Mouse (Mus musculus) regulatory T cell (primary cell): ENCODE measurements around the gene Acap2.

ENCODE experiments used
- in situ Hi-C: fragments of 300-600 bp; cut with MboI, MseI; formaldehyde crosslinking; loops from one replicate; pipeline ENCODE4 v1.15.1; 2025; ENCODE audit warnings: high pct_unique_total_duplicates

Acap2 gene

GRCm38 (mm10) chr16:31209911-31210310 is 8.9 kb upstream of the Acap2 start:
- in situ Hi-C loops, result loop anchor here (10.0 kb wide), 2 partner anchors 1125 to 1595 kb away; partner anchors contain the start of gene Ubxn7

DNA sequence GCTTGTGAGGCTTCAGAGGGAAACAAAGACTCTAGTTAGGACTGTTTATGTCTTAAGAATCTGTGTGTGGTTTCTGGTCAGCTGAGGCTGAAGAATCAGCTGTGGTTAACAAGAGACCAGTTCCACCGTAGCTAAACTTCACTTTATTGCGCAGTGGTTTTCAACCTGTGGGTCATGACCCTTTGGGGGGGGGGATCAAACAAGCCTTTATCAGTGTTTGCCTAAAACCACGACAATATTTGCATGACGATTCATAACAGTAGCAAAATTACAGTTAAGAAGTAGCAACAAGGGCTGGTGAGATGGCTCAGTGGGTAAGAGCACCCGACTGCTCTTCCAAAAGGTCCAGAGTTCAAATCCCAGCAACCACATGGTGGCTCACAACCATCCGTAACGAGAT is 4.7 kb upstream of the Acap2 start:
- in situ Hi-C loops, result no loop called here

DNA sequence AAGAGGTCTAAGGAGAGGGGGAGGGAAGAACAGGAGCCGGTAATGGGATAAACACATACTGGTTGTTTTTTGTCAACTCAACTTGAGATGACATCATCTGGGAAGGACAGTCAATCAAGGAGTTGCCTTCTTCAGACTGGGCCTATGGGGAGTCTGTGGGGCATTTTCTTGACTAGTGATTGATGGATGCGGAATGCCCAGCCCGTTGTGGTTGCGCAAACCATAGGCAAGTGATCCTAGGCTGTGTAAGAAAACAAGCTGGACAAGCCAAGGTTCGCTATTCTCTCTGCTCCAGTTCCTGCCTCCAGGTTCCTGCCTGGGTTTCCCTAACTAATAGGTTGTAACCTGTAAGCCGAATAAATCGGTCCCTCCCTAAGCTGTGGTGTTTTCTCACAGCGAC is 4.1 kb upstream of the Acap2 start:
- in situ Hi-C loops, result no loop called here

DNA sequence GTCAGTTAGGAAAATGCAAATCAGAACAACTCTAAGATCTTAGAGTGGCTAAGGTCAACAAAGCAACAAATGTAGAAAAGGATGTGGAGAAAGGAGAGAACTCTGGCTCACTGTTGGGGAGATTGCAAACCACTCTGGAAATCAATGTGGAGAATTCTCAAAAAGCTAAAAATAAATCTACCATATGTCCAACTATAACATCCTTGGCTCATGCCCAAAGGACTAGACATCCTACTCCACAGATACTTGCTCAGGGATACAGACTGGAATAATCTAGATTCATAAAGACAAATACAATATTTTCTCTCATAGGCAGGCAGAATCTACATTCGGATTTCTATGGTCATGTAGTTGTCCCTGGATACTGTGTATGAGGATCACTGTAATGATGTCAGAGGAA is 3.2 kb upstream of the Acap2 start:
- in situ Hi-C loops, result no loop called here

- in situ Hi-C loops, result no loop called here
Measured at GRCm38 (mm10) chr16:31201704-31202103, 659 bp upstream of the Acap2 start.

DNA sequence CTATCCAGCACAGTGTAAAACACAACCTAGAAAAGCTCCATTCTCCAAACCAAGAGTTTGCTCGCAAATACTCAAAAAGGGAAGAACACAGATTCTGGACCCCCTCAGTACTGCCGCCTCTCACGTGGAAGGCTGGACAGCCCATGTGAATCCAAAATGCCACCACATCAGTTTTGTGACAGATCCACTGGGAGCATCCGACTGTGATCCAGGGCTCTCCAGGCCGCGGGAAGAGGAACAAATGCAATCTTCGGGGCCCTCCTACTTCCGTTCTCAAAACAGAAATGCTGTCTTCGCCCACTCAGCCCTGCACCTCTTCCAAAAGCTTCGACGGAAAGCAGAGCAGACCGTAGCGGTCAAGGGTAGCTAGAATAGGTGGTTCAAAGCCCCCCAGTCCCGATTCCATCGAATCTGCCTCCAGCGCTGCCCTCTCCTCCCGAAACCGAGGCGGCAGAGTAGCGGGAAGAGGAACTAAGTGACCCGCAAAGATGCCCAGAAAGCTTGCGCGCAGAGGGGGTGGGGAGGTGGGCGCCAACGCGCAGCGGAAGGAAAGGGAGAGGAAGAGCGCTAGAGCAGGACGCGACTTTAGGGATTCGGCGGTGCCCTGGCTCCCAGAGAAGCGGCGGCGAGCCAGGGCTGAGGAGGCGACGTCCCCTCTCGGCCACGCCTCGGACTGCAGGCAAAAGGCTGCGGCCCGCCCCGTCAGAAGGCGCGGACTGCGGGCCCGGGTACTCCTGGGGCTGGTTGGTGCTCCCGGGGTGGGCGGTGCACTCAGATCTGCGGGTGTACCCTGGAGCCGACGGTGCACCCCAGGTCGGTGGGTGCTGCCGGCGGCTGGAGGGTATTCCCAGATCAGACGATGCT is 887 bp downstream of the Acap2 start:
- in situ Hi-C loops, result no loop called here

DNA sequence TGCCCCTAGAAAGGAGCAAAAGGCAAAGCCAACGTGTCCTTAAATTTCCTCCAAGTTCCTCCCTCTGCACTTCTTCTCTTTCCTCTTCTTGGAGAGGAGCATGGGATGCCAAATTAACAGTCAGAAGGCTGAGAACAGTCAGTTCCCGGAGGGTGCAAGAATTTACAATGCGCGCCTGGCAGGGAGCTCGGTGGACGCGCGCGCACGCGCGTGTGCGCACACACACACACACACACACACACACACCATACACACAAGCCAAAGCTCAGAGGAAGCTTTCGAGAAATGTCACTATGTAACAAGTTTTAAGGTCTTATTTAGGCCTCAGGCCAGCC is 1.5 kb downstream of the Acap2 start:
- in situ Hi-C loops, result no loop called here

DNA sequence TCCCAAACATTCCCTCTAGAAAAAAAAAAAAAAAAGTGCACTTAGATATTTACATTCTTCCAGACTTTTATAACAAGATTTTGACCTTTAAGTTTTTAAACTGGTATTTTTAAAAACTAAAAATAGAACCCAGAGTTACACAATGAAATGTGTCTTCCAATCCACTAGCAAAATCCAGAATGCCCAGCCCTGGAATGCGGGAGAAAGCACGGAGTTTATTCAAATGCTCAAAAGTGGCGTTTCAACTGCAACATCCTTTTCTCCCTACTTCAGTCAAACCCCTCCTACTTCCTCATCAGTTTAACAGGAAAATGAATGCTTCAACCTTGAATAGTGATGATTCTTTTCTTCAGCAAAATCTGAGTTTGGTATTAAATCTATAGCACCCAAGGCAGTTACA is 4.1 kb downstream of the Acap2 start:
- in situ Hi-C loops, result no loop called here

- in situ Hi-C loops, result no loop called here
Measured at GRCm38 (mm10) chr16:31192526-31192925, 8.5 kb downstream of the Acap2 start.

DNA sequence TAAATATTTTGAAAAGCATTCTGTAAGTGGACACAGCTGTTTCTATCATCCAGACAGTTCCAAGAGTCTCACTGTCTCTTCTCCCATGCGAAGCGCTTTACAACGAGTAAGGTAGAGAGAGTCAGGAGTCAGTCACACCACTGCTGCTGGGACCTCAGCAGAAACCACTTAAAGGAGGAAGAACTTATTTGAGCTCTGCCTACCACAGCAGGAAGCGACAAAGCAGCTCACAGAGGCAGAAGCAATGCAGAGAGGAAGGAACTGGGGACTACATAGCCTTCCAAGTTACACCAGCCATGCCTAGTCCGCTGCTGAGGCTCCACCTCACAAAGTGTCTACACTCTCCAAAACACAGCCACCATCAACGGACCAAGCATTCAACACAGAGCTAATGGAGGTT is 9.2 kb downstream of the Acap2 start:
- in situ Hi-C loops, result no loop called here

- in situ Hi-C loops, result no loop called here
Measured at GRCm38 (mm10) chr16:31190426-31190825, 10.6 kb downstream of the Acap2 start.

DNA sequence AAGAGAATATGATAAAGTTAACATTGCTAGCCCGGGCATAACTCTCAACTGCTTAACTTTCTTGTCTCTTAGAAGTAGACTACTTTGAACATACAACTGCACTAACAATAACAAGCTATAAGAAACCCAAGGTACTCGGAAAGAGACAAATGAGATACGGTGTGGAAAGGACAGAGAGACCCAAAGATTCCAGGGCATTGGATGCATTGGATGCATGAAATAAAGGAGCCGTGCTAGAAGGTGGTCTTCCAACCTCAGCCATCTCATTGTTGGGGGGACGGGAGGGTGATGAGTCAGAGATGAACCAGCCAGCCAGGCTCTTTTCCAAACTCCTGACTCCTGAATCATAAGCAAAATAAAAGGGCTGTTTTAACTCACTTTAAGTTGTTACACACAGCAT is 11.8 kb downstream of the Acap2 start:
- in situ Hi-C loops, result no loop called here

DNA sequence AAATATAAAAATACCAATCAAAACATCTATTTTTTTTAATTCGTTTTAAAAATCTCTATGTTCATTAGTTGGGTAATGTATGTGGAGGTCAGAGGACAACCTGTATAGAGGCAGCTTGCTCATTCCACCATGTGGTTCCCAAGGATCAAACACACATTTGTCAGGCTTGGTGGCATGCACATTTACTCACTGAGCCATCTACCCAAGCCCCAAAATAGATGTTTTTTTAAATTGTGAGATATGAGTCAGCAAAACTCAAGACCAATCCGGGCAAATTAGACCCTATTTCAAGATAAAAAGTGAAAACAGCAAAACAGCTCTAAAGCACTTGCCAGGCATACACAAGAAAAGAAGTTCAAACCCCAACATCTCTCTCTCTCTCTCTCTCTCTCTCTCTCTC is 12.2 kb downstream of the Acap2 start:
- in situ Hi-C loops, result no loop called here

- in situ Hi-C loops, result no loop called here
Measured at GRCm38 (mm10) chr16:31188270-31188669, 12.8 kb downstream of the Acap2 start.

DNA sequence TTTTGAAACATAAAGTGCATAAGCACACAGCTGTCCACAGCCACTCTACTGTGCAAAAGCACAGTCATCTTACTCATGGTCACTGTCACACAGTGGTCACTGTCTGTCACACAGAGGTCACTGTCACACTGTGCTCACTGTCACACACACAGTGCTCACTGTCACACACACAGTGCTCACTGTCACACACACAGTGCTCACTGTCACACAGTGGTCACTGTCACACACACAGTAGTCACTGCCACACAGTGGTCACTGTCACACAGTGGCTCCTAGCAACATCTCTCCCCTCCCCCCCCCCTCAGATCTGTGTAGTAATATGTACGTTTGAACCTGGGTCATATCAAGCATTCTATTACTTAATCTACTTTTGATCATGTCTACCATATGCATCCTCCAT is 13.9 kb downstream of the Acap2 start:
- in situ Hi-C loops, result no loop called here

DNA sequence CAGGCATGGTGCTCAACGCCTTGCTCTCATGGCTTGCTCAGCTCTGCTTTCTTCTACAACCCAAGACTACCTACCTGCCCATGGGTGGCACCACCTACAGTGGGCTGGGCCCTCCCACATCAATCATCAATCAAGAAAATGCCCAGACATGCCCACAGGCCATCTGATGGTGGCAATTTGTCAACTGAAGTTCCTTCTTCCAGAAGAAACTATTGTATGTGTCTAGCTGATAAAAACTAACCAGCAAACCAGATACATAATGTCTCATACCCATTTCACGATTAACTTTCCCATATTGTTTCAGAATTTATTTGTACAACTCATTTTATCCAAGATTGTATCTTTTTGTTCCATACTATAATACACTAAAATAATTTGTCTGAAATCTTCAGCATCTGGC is 15.3 kb downstream of the Acap2 start:
- in situ Hi-C loops, result no loop called here

GRCm38 (mm10) chr16:31184727-31185126 is 16.3 kb downstream of the Acap2 start:
- in situ Hi-C loops, result no loop called here

DNA sequence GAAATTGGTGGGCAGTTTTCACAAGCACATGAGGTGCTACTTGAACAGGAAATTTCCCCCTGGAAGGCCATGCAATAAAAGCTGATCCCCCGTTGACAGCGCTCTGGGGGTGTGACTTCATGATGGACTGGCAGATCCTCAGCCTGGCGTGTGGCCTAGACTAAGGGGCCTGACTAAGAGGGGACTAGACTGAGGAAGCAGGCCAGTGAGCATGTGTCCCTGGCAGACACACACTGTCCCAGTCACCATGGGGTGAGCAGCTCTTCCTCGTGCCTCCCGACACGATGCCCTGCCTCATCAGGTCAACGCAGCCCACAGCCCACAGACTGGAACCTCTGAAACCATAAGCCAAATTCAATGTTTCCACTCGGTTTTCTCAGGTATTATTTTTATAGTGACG is 18.5 kb downstream of the Acap2 start:
- in situ Hi-C loops, result no loop called here

DNA sequence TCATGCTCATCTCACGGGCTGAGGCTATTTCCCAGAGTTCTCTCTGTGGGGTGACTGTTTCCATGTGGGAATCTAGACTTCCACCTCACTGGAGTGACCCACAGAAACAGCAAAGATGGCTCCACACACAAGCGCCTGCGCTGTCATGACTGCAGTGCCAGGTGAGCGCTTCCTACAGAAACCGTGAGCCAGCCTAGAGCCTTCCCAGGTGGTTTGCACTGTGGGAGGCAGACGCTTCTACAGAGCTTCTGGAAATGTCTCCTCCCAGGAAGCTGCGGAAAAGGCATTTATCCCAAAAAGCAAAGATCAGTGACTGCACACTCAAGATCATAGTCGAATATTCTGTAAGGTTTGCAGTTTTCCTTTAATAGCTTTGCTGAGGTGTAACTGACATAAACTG is 20.2 kb downstream of the Acap2 start:
- in situ Hi-C loops, result no loop called here

- in situ Hi-C loops, result loop anchor here (10.0 kb wide), 1 partner anchor 235 kb away; no protein-coding TSS in a partner anchor
Measured at GRCm38 (mm10) chr16:31179384-31179783, 21.7 kb downstream of the Acap2 start.

DNA sequence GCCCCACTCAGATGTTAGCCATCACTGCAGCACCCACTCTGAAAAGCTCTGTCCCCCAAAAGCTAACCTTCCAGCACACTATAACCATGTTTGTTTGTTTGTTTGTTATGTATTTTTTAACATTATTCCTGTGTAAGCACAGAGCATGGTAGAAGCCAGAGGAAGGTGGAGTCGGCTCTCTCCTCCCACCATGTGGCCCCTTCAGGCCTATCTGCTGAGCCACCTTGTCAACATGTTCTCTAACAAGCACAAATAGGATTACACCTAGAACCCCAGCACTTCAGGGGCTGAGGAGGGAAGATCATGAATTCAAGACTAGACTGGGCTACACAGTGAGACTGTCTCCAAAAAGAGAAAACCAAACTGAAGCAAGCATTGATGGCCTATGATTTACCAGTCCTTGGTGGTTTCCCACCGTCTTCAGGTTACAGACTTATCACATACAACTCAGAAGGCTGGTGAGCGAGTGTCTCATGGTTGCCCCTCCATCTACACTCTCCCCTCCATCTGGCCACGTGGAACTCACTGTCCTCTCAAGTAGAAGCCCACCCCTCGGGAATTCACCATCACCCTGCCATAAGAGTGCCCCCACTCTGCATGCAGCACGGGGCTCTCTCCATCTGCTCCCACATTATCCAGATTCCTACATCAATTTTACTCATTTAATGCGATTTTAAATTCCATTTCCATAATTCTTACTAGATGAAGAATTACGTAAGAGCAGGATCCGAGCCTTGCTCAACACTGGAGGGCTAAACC is 26.0 kb downstream of the Acap2 start:
- in situ Hi-C loops, result loop anchor here (10.0 kb wide), 1 partner anchor 230 kb away; no protein-coding TSS in a partner anchor

DNA sequence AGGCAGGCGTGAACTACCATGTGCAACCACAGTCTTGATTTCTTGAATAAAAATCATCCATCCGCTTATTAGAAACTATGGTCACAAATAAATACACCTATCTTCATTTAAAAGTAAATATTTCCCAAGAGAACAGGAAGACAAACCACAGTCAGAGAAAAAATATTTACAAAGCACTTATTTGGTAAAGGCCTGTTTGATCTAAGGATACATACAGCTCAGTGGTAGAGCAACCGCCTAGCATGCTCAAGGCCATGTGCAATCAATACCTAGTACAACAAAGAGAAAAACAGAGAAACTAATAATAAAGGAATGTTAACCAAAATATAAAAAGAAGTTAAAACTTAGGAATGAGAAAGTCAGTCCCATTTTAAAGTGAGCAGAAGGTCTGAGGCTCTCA is 28.8 kb downstream of the Acap2 start:
- in situ Hi-C loops, result loop anchor here (10.0 kb wide), 1 partner anchor 227 kb away; no protein-coding TSS in a partner anchor

DNA sequence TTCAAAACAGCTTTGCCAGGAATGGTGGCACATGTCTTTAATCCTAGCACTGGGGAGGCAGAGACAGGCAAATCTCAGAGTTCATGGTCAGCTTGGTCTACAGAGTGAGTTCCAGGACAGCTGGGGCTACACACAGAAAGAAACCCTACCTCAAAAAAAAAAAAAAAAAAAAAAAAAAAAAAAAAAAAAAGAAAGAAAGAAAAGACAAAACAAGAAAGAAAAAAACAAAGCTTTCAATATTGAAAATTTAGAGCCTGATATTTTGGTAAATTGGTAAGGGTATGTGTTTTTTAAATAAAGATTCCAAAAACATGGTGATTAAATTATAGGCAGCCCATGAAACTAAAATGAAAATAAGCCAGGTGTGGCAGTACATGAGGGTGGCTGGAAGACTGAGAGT is 29.6 kb downstream of the Acap2 start:
- in situ Hi-C loops, result loop anchor here (10.0 kb wide), 1 partner anchor 227 kb away; no protein-coding TSS in a partner anchor
